19 mouse cellular contexts compared by ENCODE assay signal in the genomic region with DNA sequence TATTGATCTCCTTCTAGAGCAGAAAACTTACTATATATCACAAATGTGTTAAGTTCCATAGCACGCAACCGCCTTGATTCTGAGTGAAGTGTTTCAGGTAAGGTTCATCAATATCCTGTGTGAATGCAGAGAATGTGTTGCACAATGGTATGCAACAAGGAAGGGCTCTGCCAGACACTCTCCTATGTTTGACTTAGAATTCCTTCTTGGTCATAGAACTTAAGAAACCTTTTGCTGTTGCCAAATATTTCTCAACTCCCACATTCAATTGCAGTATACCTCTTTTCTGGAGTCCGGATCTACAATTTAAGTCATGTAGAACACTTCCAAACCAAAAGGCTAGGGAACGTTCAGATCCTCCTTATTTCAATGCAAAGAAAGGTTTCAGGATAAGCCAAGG. TPM values are rescaled to one million over a fixed set of nuclear protein-coding genes. Genes with fewer than 3 reads are reported as not detected.
"Had no signal": no experiment of that assay in that cellular context is flagged by ENCODE, and none has a peak within 500 bp of the region (broad histone marks: within the 10 kb centered on the region; RNA-seq: fewer than 3 reads in every experiment).

No protein-coding gene starts in this region.

- H3K27ac ChIP-seq: liver, embryonic 12.5 days; liver, embryonic 14.5 days; macrophage; midbrain, embryonic 13.5 days; midbrain, embryonic 15.5 days; neural tube, embryonic 12.5 days; stomach, embryonic 15.5 days; stomach, postnatal 0 days had no signal

- H3K4me1 ChIP-seq: liver, embryonic 12.5 days; megakaryocyte, embryonic 14.5 days; midbrain, embryonic 13.5 days; midbrain, embryonic 15.5 days; neural tube, embryonic 12.5 days; stomach, embryonic 15.5 days had no signal

- H3K9me3 ChIP-seq: liver, embryonic 12.5 days; midbrain, embryonic 13.5 days; midbrain, embryonic 15.5 days; neural tube, embryonic 12.5 days; stomach, embryonic 15.5 days had no signal

- ATAC-seq: liver, embryonic 12.5 days; midbrain, embryonic 13.5 days; midbrain, embryonic 15.5 days had no signal

- H3K4me2 ChIP-seq: liver, embryonic 12.5 days; lung, embryonic 14.5 days; midbrain, embryonic 11.5 days; midbrain, embryonic 13.5 days; midbrain, embryonic 15.5 days; neural tube, embryonic 12.5 days; stomach, embryonic 15.5 days had no signal

- H3K4me3 ChIP-seq: liver, embryonic 12.5 days; megakaryocyte, embryonic 14.5 days; midbrain, embryonic 13.5 days; midbrain, embryonic 15.5 days; neural tube, embryonic 12.5 days; stomach, embryonic 15.5 days had no signal

- DNase-seq: liver; lung, embryonic 14.5 days; right cerebral cortex, postnatal 14 days; thymus, adult 2 months; thymus, postnatal 25 days; thymus, postnatal 4 days had no signal

- H3K9ac ChIP-seq: liver, embryonic 12.5 days; liver, embryonic 14.5 days; lung, embryonic 14.5 days; midbrain, embryonic 13.5 days; midbrain, embryonic 15.5 days; neural tube, embryonic 12.5 days; stomach, embryonic 15.5 days had no signal

- H3K36me3 ChIP-seq: liver, embryonic 12.5 days; midbrain, embryonic 13.5 days; midbrain, embryonic 15.5 days; neural tube, embryonic 12.5 days; stomach, embryonic 15.5 days had no signal

- H3K27me3 ChIP-seq: liver, embryonic 12.5 days; megakaryocyte, embryonic 14.5 days; midbrain, embryonic 13.5 days; midbrain, embryonic 15.5 days; neural tube, embryonic 12.5 days; stomach, embryonic 15.5 days had no signal

RNA-seq across cellular contexts. Expression of a gene that starts 22.8 kb away (rescaled TPM):
- polyA plus RNA-seq: liver, embryonic 12.5 days; liver, embryonic 14.5 days; macrophage; midbrain, embryonic 11.5 days; midbrain, embryonic 13.5 days; midbrain, postnatal 0 days; neural tube, embryonic 14.5 days; spleen, adult 2 months had no signal
